8 mouse cellular contexts compared by ENCODE assay signal in genomic region chr1:183369427-183370014, GRCm38 (mm10). TPM values are rescaled to one million over a fixed set of nuclear protein-coding genes. Genes with fewer than 3 reads are reported as not detected.
A peak's percentile ranks its signal among the peaks of the same experiment; 100 is the strongest.
DNase-seq lines count a peak whose midpoint lies in the region; ATAC-seq and TF ChIP-seq lines count a peak whose summit lies in the region.

Gene Mia3 (minus strand): TSS chr1:183369553.

- H3K4me1 ChIP-seq in hindbrain, embryonic 14.5 days (replicated peaks; ENCODE audit: control insufficient read depth, insufficient read depth, low read length) = peaks cover 13% of the 10 kb centered on the region

- TF ChIP-seq CTCF in Patski (IDR thresholded peaks at IDR 0.05) = no peak

- CTCF ChIA-PET in Patski (lab: Charles Lee) = interaction anchor here (1.0 kb wide), 1 partner anchor 52 kb away, joined by 3 read pairs; no protein-coding TSS in a partner anchor

- DNase-seq in Patski (ENCODE audit: low read depth, low spot score) = peak; percentile 58
- DNase-seq in cerebellum, postnatal 14 days = peak; percentile 99
- DNase-seq in frontal cortex, postnatal 25 days (ENCODE audit: low spot score in 2 of 2) = peak; percentile 88 to 93
- DNase-seq in hindbrain, embryonic 14.5 days (ENCODE audit: low spot score) = peak; percentile 93
- DNase-seq in layer of hippocampus, postnatal 36 days = peak; percentile 96 to 98
- DNase-seq in lung, postnatal 36 days = peak; percentile 95
- peak; percentile 96 for DNase-seq in retina, postnatal 1 day
- DNase-seq in urinary bladder, adult 18-20 months (ENCODE audit: low spot score in 2 of 2) = peak; percentile 91 to 92

- peaks cover 9% of the 10 kb centered on the region; the same call in 1 of the 2 replicates for H3K36me3 ChIP-seq in hindbrain, embryonic 14.5 days (replicated peaks; ENCODE audit: control insufficient read depth, insufficient read depth)

- H3K27me3 ChIP-seq in Patski = no peaks in the 10 kb centered on the region
- no peaks in the 10 kb centered on the region for H3K27me3 ChIP-seq in hindbrain, embryonic 14.5 days (ENCODE audit: control insufficient read depth, insufficient read depth, low read length)

- H3K4me3 ChIP-seq in hindbrain, embryonic 14.5 days (replicated peaks; ENCODE audit: low read length) = peak within 1 kb of the TSS; percentile 70

- POLR2A ChIA-PET in Patski (lab: Charles Lee) = interaction anchor here (0.6 kb wide), 1 partner anchor 1522 kb away, joined by 3 read pairs; no protein-coding TSS in a partner anchor

- H3K4me2 ChIP-seq in hindbrain, embryonic 14.5 days (replicated peaks) = peak within 1 kb of the TSS; percentile 76

- peak within 1 kb of the TSS; percentile 69 for H3K9ac ChIP-seq in hindbrain, embryonic 14.5 days

- no peaks in the 10 kb centered on the region for H3K9me3 ChIP-seq in hindbrain, embryonic 14.5 days (ENCODE audit: control insufficient read depth, low read length)

- in situ Hi-C loops in Patski (cut with MboI; ENCODE audit: low pct_unique_long_range_greater_than_20kb) = no loop called here

- ATAC-seq in Patski = peak; percentile 96
- ATAC-seq in hindbrain, embryonic 14.5 days (ENCODE audit: low FRiP score) = peak; percentile 98

- under 1% methylated on average over 51 of the region's 51 CpGs for WGBS in hindbrain, embryonic 14.5 days

- peak within 1 kb of the TSS; percentile 73 for H3K27ac ChIP-seq in hindbrain, embryonic 14.5 days

RNA-seq across cellular contexts. Expression of gene Mia3, which starts in this region (rescaled TPM):
- polyA plus RNA-seq in Patski (2021) = 192 TPM
- 114 and 134 TPM in 2 replicates for polyA plus RNA-seq in hindbrain, embryonic 14.5 days (2014; fragmentation: Nextera tagmentation; extraction: Ambion mirVana)
- total RNA-seq in layer of hippocampus, postnatal 36 days (2021) = 100 to 1,000 TPM; 219 to 226 TPM

Comparison
In these comparisons a context has a peak if more than half of its experiments do, and no peak if none do; other contexts are left out.
1. Peak in every context shown above with its lines: DNase-seq, ATAC-seq, H3K4me3 ChIP-seq and H3K27ac ChIP-seq.